Mouse (Mus musculus) neural tube, embryonic 14.5 days (tissue): ENCODE data around the gene Sln. TPM values are rescaled to one million over a fixed set of nuclear protein-coding genes. Genes with fewer than 3 reads are reported as not detected.

ENCODE experiments used
- ATAC-seq: fragments of 200-750 bp; cut with Nextera tagmentation; 2 replicates; pipeline ENCODE4 v1.8.0; 2017; ENCODE audit warnings: low read depth, mild to moderate bottlenecking, moderate TSS enrichment, moderate library complexity
- H3K27ac ChIP-seq: fragments of 300-500 bp; sonication (generic); 2 replicates; pipeline ENCODE4 v1.5.1; 2014; ENCODE audit warnings: low read depth, mild to moderate bottlenecking, control low read depth, low read length, moderate library complexity, mixed read lengths
- H3K27me3 ChIP-seq: fragments of 300-500 bp; sonication (generic); 2 replicates; pipeline ENCODE4 v1.6.1; 2014; ENCODE audit warnings: low read length; ENCODE audit not compliant: control insufficient read depth, insufficient read depth
- H3K36me3 ChIP-seq: fragments of 300-500 bp; sonication (generic); 2 replicates; pipeline ENCODE4 v1.6.1; 2014; ENCODE audit warnings: low read length, mixed read lengths; ENCODE audit not compliant: control insufficient read depth, insufficient read depth
- H3K4me1 ChIP-seq: fragments of 300-500 bp; sonication (generic); 2 replicates; pipeline ENCODE4 v1.6.1; 2014; ENCODE audit warnings: low read length; ENCODE audit not compliant: control insufficient read depth, insufficient read depth
- H3K4me2 ChIP-seq: fragments of 300-500 bp; sonication (generic); 2 replicates; pipeline ENCODE4 v1.6.1; 2014; ENCODE audit warnings: mild to moderate bottlenecking, low read depth, low read length, control low read depth
- H3K4me3 ChIP-seq: fragments of 300-500 bp; sonication (generic); 2 replicates; pipeline ENCODE4 v1.5.1; 2014; ENCODE audit warnings: low read depth, low read length, control low read depth, mixed read lengths
- H3K9ac ChIP-seq: fragments of 300-500 bp; sonication (generic); replicated peaks from 2 replicates; pipeline ENCODE4 v1.6.1; 2014; ENCODE audit warnings: low read depth, mild to moderate bottlenecking, control low read depth, low read length, mixed read lengths
- H3K9me3 ChIP-seq: fragments of 300-500 bp; sonication (generic); 2 replicates; pipeline ENCODE4 v1.6.1; 2016; ENCODE audit warnings: low read length; ENCODE audit not compliant: control insufficient read depth
- WGBS: fragments of 180-500 bp; shearing (Covaris S2); extraction: QIAGEN DNeasy Blood & Tissue Kit; methylation state at CpG from one replicate; pipeline ENCODE4 v1.1.7; 2014; 5-methylcytosine and 5-hydroxymethylcytosine counted together
- polyA plus RNA-seq: library from polyadenylated mRNA; unstranded; fragments of >200 nt; fragmentation: Nextera tagmentation; extraction: Ambion mirVana; gene quantifications from 2 replicates; pipeline ENCODE4 v1.2.1, GENCODE M21; 2014

Gene Sln
- polyA plus RNA-seq = 0.46 and 1.4 TPM in 2 replicates

GRCm38 (mm10) chr9:53849864-53850263, at the start of gene Sln:
Sln (plus strand) TSS chr9:53850164.
- no peak for ATAC-seq
- no peak within 1 kb of the TSS for H3K9ac ChIP-seq
- H3K27ac ChIP-seq = no peak within 1 kb of the TSS
- 93% methylated on average over 4 of the region's 4 CpGs for WGBS
- H3K27me3 ChIP-seq = no peaks in the 10 kb centered on the region
- no peaks in the 10 kb centered on the region for H3K4me1 ChIP-seq
- no peak within 1 kb of the TSS for H3K4me3 ChIP-seq
- H3K9me3 ChIP-seq = no peaks in the 10 kb centered on the region
- no peaks in the 10 kb centered on the region for H3K36me3 ChIP-seq
- H3K4me2 ChIP-seq = no peak within 1 kb of the TSS

- Histone ChIP-seq H3K27me3 (no peaks in the 10 kb centered on the region), H3K9ac (no peak overlapping the region), H3K27ac (no peak overlapping the region), H3K4me3 (no peak overlapping the region), H3K4me1 (no peaks in the 10 kb centered on the region), H3K9me3 (no peaks in the 10 kb centered on the region), H3K36me3 (no peaks in the 10 kb centered on the region), H3K4me2 (no peak overlapping the region)
- no peak for ATAC-seq
- 98% methylated on average over 7 of the region's 7 CpGs for WGBS
These were observed 47.0 kb upstream of the Sln start for GRCm38 (mm10) chr9:53802921-53803320.

GRCm38 (mm10) chr9:53806496-53807086, 43.4 kb upstream of the Sln start:
- ATAC-seq = no peak
- Histone ChIP-seq H3K4me1 (no peaks in the 10 kb centered on the region), H3K27me3 (no peaks in the 10 kb centered on the region), H3K9ac (no peak overlapping the region), H3K36me3 (no peaks in the 10 kb centered on the region), H3K4me2 (no peak overlapping the region), H3K4me3 (no peak overlapping the region), H3K9me3 (no peaks in the 10 kb centered on the region), H3K27ac (no peak overlapping the region)
- 13% methylated on average over 7 of the region's 7 CpGs for WGBS

- H3K4me2 ChIP-seq = no peak overlapping the region
- ATAC-seq = no peak
- no peaks in the 10 kb centered on the region for H3K27me3 ChIP-seq
- 94% methylated on average over 6 of the region's 6 CpGs for WGBS
- no peak overlapping the region for H3K9ac ChIP-seq
- no peak overlapping the region for H3K4me3 ChIP-seq
- no peaks in the 10 kb centered on the region for H3K4me1 ChIP-seq
- H3K9me3 ChIP-seq = no peaks in the 10 kb centered on the region
- no peaks in the 10 kb centered on the region for H3K36me3 ChIP-seq
- no peak overlapping the region for H3K27ac ChIP-seq
These were observed 36.5 kb upstream of the Sln start for GRCm38 (mm10) chr9:53813418-53813817.

- Histone ChIP-seq H3K4me2 (no peak overlapping the region), H3K4me1 (no peaks in the 10 kb centered on the region)
- 39% methylated on average over 4 of the region's 4 CpGs for WGBS
These were observed 31.2 kb upstream of the Sln start for GRCm38 (mm10) chr9:53818760-53819159.

GRCm38 (mm10) chr9:53825318-53825717, 24.6 kb upstream of the Sln start:
- ATAC-seq = no peak
- H3K4me3 ChIP-seq = no peak overlapping the region
- H3K36me3 ChIP-seq = no peaks in the 10 kb centered on the region
- H3K27ac ChIP-seq = no peak overlapping the region
- H3K9ac ChIP-seq = no peak overlapping the region
- no peaks in the 10 kb centered on the region for H3K9me3 ChIP-seq
- H3K4me1 ChIP-seq = no peaks in the 10 kb centered on the region
- 9% methylated on average over 9 of the region's 9 CpGs for WGBS
- no peaks in the 10 kb centered on the region for H3K27me3 ChIP-seq
- no peak overlapping the region for H3K4me2 ChIP-seq

More at GRCm38 (mm10) chr9:53818760-53819159, 31.2 kb upstream of the Sln start:
- no peaks in the 10 kb centered on the region for H3K9me3 ChIP-seq
- no peaks in the 10 kb centered on the region for H3K27me3 ChIP-seq
- ATAC-seq = no peak
- H3K9ac ChIP-seq = no peak overlapping the region
- no peaks in the 10 kb centered on the region for H3K36me3 ChIP-seq
- H3K4me3 ChIP-seq = no peak overlapping the region
- H3K27ac ChIP-seq = no peak overlapping the region

GRCm38 (mm10) chr9:53829081-53829865, 20.7 kb upstream of the Sln start:
- ATAC-seq = peak; percentile 76; the same call in 1 of the 2 replicates
- Histone ChIP-seq H3K9ac (peak overlapping the region; percentile 50; the same call in 1 of the 2 replicates), H3K27ac (peak overlapping the region; percentile 69), H3K27me3 (no peaks in the 10 kb centered on the region), H3K9me3 (no peaks in the 10 kb centered on the region), H3K4me3 (peak overlapping the region; percentile 40), H3K4me2 (peak overlapping the region; percentile 57), H3K36me3 (no peaks in the 10 kb centered on the region), H3K4me1 (no peaks in the 10 kb centered on the region)
- WGBS = 19% methylated on average over 14 of the region's 14 CpGs

GRCm38 (mm10) chr9:53829866-53830209, 20.1 kb upstream of the Sln start:
- H3K27ac ChIP-seq = peak overlapping the region; percentile 69
- H3K36me3 ChIP-seq = no peaks in the 10 kb centered on the region
- 35% methylated on average over 2 of the region's 2 CpGs for WGBS
- peak overlapping the region; percentile 40 for H3K4me3 ChIP-seq
- peak; percentile 79 for ATAC-seq
- H3K27me3 ChIP-seq = no peaks in the 10 kb centered on the region
- H3K9ac ChIP-seq = peak overlapping the region; percentile 50; the same call in 1 of the 2 replicates
- no peaks in the 10 kb centered on the region for H3K4me1 ChIP-seq
- H3K9me3 ChIP-seq = no peaks in the 10 kb centered on the region
- peak overlapping the region; percentile 57 for H3K4me2 ChIP-seq

- ATAC-seq = no peak
- WGBS = 72% methylated on average over 3 of the region's 3 CpGs
- no peak overlapping the region for H3K4me2 ChIP-seq
These were observed 14.9 kb upstream of the Sln start for GRCm38 (mm10) chr9:53835039-53835438.

More at GRCm38 (mm10) chr9:53835039-53835438, 14.9 kb upstream of the Sln start:
- Histone ChIP-seq H3K4me3 (no peak overlapping the region), H3K36me3 (no peaks in the 10 kb centered on the region), H3K9me3 (no peaks in the 10 kb centered on the region), H3K9ac (no peak overlapping the region), H3K27ac (no peak overlapping the region), H3K4me1 (no peaks in the 10 kb centered on the region), H3K27me3 (no peaks in the 10 kb centered on the region)
